In the genomic region with DNA sequence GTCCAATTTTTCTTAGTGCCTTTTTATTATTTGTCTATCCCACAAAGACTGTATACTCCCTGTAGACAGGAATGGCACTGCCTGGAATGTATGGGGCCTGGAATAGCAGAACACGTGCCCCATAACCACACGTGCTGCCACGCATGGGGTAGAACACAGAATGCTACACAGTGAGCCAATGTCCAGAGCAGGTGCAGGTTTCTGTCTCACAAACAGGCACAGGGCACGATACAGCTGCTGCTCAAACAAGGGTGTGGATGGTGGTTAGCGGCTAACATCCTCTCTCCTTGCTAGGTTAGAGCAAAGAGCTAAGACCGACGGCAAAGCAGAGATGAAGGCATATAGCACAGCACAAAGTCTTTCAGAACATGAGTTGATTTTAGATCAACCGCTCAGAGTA, we compare ENCODE assay signal across 30 mouse cellular contexts. TPM values are rescaled to one million over a fixed set of nuclear protein-coding genes. Genes with fewer than 3 reads are reported as not detected.
A peak's percentile ranks its signal among the peaks of the same experiment; 100 is the strongest.
DNase-seq lines count a peak whose midpoint lies in the region; ATAC-seq and TF ChIP-seq lines count a peak whose summit lies in the region.
"Had no signal": no experiment of that assay in that cellular context is flagged by ENCODE, and none has a peak within 500 bp of the region (broad histone marks: within the 10 kb centered on the region; RNA-seq: fewer than 3 reads in every experiment).

No protein-coding gene starts in this region.

- no peak overlapping the region for H3K9ac ChIP-seq in forebrain, embryonic 11.5 days (ENCODE audit: low read length)
- no peak overlapping the region for H3K9ac ChIP-seq in forebrain, postnatal 0 days
- H3K9ac ChIP-seq: embryonic facial prominence, embryonic 13.5 days; forebrain, embryonic 13.5 days; hindbrain, embryonic 15.5 days; neural tube, embryonic 15.5 days had no signal

- H3K9me3 ChIP-seq in forebrain, embryonic 11.5 days (ENCODE audit: control insufficient read depth, low read length), result no peaks in the 10 kb centered on the region
- H3K9me3 ChIP-seq in forebrain, postnatal 0 days (ENCODE audit: low read length), result no peaks in the 10 kb centered on the region
- H3K9me3 ChIP-seq: embryonic facial prominence, embryonic 13.5 days; forebrain, embryonic 13.5 days; hindbrain, embryonic 15.5 days; neural tube, embryonic 15.5 days had no signal

- 90% methylated on average over 8 of the region's 8 CpGs for WGBS in forebrain, embryonic 11.5 days
- WGBS in forebrain, postnatal 0 days, result 92% methylated on average over 8 of the region's 8 CpGs

- no peaks in the 10 kb centered on the region for H3K27me3 ChIP-seq in forebrain, embryonic 11.5 days (ENCODE audit: control insufficient read depth, insufficient read depth, low read length)
- H3K27me3 ChIP-seq in forebrain, postnatal 0 days (ENCODE audit: insufficient read depth, low read length), result no peaks in the 10 kb centered on the region
- H3K27me3 ChIP-seq: embryonic facial prominence, embryonic 13.5 days; forebrain, embryonic 13.5 days; hindbrain, embryonic 15.5 days; neural tube, embryonic 15.5 days had no signal

- no peak overlapping the region for H3K4me3 ChIP-seq in forebrain, embryonic 11.5 days (ENCODE audit: low read depth, low read length)
- H3K4me3 ChIP-seq in forebrain, postnatal 0 days (ENCODE audit: low read depth, low read length), result no peak overlapping the region
- H3K4me3 ChIP-seq: embryonic facial prominence, embryonic 13.5 days; erythroblast, embryonic 14.5 days; forebrain, embryonic 13.5 days; hindbrain, embryonic 15.5 days; layer of hippocampus, adult 2 months; neural tube, embryonic 15.5 days had no signal

- no peak overlapping the region for H3K4me2 ChIP-seq in forebrain, embryonic 11.5 days (ENCODE audit: low read depth, low read length, severe bottlenecking)
- H3K4me2 ChIP-seq in forebrain, postnatal 0 days (ENCODE audit: low read depth), result no peak overlapping the region
- H3K4me2 ChIP-seq: embryonic facial prominence, embryonic 13.5 days; forebrain, embryonic 13.5 days; hindbrain, embryonic 15.5 days; neural tube, embryonic 15.5 days had no signal

- H3K27ac ChIP-seq in forebrain, embryonic 11.5 days (ENCODE audit: low read depth, low read length), result no peak overlapping the region
- no peak overlapping the region for H3K27ac ChIP-seq in forebrain, postnatal 0 days (ENCODE audit: low read depth, low read length)
- H3K27ac ChIP-seq: embryonic facial prominence, embryonic 13.5 days; forebrain, embryonic 13.5 days; hindbrain, embryonic 15.5 days; layer of hippocampus, adult 2 months; macrophage; neural tube, embryonic 15.5 days; stomach, postnatal 0 days had no signal

- DNase-seq in forebrain, embryonic 11.5 days (ENCODE audit: low spot score), result peak; percentile 11
- DNase-seq in forebrain, postnatal 0 days, result no peak
- peak; percentile 23 for DNase-seq in testis, postnatal 10 days (ENCODE audit: low spot score)
- no peak for DNase-seq in testis, postnatal 14 days (ENCODE audit: low spot score)
- peak; percentile 85 for DNase-seq in thymus, postnatal 14 days
- DNase-seq in urinary bladder, postnatal 14 days (ENCODE audit: low spot score), result no peak
- no peak for DNase-seq in lung, postnatal 14 days
- DNase-seq: adrenal gland, adult 8-10 months; cerebellum, adult 18-20 months; cerebellum, postnatal 14 days; embryo, embryonic 11 days; kidney, adult 2 months; kidney, postnatal 10 days; right cerebral cortex, adult 18-20 months had no signal

- TF ChIP-seq CTCF in forebrain, postnatal 0 days (IDR thresholded peaks at IDR 0.05; ENCODE audit: low read depth), result no peak

- no peaks in the 10 kb centered on the region for H3K36me3 ChIP-seq in forebrain, embryonic 11.5 days (ENCODE audit: control insufficient read depth, insufficient read depth, low read length)
- H3K36me3 ChIP-seq in forebrain, postnatal 0 days (ENCODE audit: insufficient read depth), result no peaks in the 10 kb centered on the region
- H3K36me3 ChIP-seq: embryonic facial prominence, embryonic 13.5 days; hindbrain, embryonic 15.5 days; neural tube, embryonic 15.5 days had no signal

- H3K4me1 ChIP-seq in forebrain, embryonic 11.5 days (replicated peaks; ENCODE audit: control insufficient read depth, insufficient read depth, low read length), result no peaks in the 10 kb centered on the region
- H3K4me1 ChIP-seq in forebrain, postnatal 0 days (ENCODE audit: insufficient read depth), result no peaks in the 10 kb centered on the region
- H3K4me1 ChIP-seq: embryonic facial prominence, embryonic 13.5 days; forebrain, embryonic 13.5 days; hindbrain, embryonic 15.5 days; neural tube, embryonic 15.5 days had no signal

- no peak for ATAC-seq in forebrain, embryonic 11.5 days (replicated peaks; ENCODE audit: low FRiP score)
- no peak for ATAC-seq in forebrain, postnatal 0 days
- ATAC-seq: activated CD4-positive, CD25-positive, alpha-beta regulatory T cell, adult 4 months; forebrain, embryonic 13.5 days; midbrain, embryonic 16.5 days had no signal

RNA-seq across cellular contexts. Expression of a gene that starts 14.5 kb away (rescaled TPM):
- polyA plus RNA-seq in forebrain, embryonic 11.5 days (2014; fragmentation: Nextera tagmentation; extraction: Ambion mirVana), result 0.17 and 0.51 TPM in 2 replicates
- 1.5 and 1.8 TPM in 2 replicates for total RNA-seq in forebrain, postnatal 0 days (2014; rRNA removed)
- 0.52 and 0.57 TPM in 2 replicates for polyA plus RNA-seq in forebrain, postnatal 0 days (2015; fragmentation: Nextera tagmentation; extraction: Ambion mirVana)
- total RNA-seq: hematopoietic stem cell, adult 5-6 weeks; MEL had no signal
- polyA plus RNA-seq: activated CD4-positive, CD25-positive, alpha-beta regulatory T cell, adult 4 months; erythroblast, embryonic 14.5 days; macrophage had no signal

RNA-seq across cellular contexts. Expression of a gene that starts 15.1 kb away (rescaled TPM):
- not detected in 2 replicates for polyA plus RNA-seq in forebrain, embryonic 11.5 days (2014; fragmentation: Nextera tagmentation; extraction: Ambion mirVana)
- not detected in 2 replicates for total RNA-seq in forebrain, postnatal 0 days (2014; rRNA removed)
- polyA plus RNA-seq in forebrain, postnatal 0 days (2015; fragmentation: Nextera tagmentation; extraction: Ambion mirVana), result not detected in 2 replicates
- total RNA-seq: gastrocnemius, adult 8-10 months; hematopoietic stem cell, adult 5-6 weeks; layer of hippocampus, adult 2 months; layer of hippocampus, postnatal 25 days; MEL had no signal
- polyA plus RNA-seq: erythroblast, embryonic 14.5 days; frontal cortex, adult 2 months; hindbrain, embryonic 15.5 days; intestine, embryonic 14.5 days; midbrain, embryonic 16.5 days; neural tube, embryonic 15.5 days; stomach, postnatal 0 days had no signal

RNA-seq across cellular contexts. Expression of a gene that starts 36.0 kb away (rescaled TPM):
- 31.1 and 37.1 TPM in 2 replicates for polyA plus RNA-seq in forebrain, embryonic 11.5 days (2014; fragmentation: Nextera tagmentation; extraction: Ambion mirVana)
- total RNA-seq in forebrain, postnatal 0 days (2014; rRNA removed), result 13.6 and 20.9 TPM in 2 replicates
- polyA plus RNA-seq in forebrain, postnatal 0 days (2015; fragmentation: Nextera tagmentation; extraction: Ambion mirVana), result 14.0 and 14.6 TPM in 2 replicates

Comparison
In these comparisons a context has a peak if more than half of its experiments do, and no peak if none do; other contexts are left out.
1. DNase-seq: peak in forebrain, embryonic 11.5 days (single experiment), testis, postnatal 10 days (single experiment) and thymus, postnatal 14 days (single experiment); none in forebrain, postnatal 0 days (single experiment), testis, postnatal 14 days (single experiment), urinary bladder, postnatal 14 days (single experiment) and lung, postnatal 14 days (single experiment).